Mouse (Mus musculus): ENCODE measurements around the gene Wrb.
A peak's percentile ranks its signal among the peaks of the same experiment; 100 is the strongest.

DNA sequence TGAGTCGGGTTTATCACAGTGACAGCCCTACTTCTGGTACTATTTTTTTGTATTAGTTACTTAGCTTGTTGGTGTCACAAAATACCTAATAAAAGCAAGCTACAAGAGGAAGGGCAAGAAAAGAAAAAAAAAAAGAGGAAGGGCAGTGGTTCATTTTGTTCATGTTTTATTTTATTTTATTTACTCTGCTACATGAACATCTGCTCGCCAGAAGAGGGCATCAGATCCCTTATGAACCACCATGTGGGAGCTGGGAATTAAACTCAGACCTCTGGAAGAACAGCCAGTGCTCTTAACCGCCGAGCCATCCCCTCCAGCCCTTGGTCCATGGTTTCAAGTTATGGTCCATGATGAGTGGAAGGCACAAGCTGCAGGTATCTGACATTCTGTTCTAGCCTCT is 30.5 kb upstream of the Wrb start:
- no peak for TF ChIP-seq EP300 (IDR thresholded peaks at IDR 0.05; ENCODE audit: low read length)
- no peak for TF ChIP-seq MAZ (IDR thresholded peaks at IDR 0.05; ENCODE audit: low read depth, low read length)
- no peak for TF ChIP-seq POLR2A (IDR thresholded peaks at IDR 0.05; ENCODE audit: low read depth, low read length)
- no peak for TF ChIP-seq NRF1 (IDR thresholded peaks at IDR 0.05; ENCODE audit: low read depth, low read length)
- 0 out of 2 replicates have a peak, but pooled peaks have one; percentile 22 for TF ChIP-seq ZNF384 (IDR thresholded peaks at IDR 0.05; ENCODE audit: low read depth, low read length)
- TF ChIP-seq MAX (IDR thresholded peaks at IDR 0.05; ENCODE audit: low read length) = no peak
- peak in 1 of 2 experiments; percentile 59; a peak in 2 of 4 replicates for TF ChIP-seq CTCF (conservative IDR thresholded peaks at IDR 0.05 in 1 of 2, IDR thresholded peaks at IDR 0.05 in 1 of 2; ENCODE audit: low read depth in 2 of 2, low read length in 2 of 2)
- no peak for TF ChIP-seq NELFE (IDR thresholded peaks at IDR 0.05; ENCODE audit: low read depth, low read length)
- TF ChIP-seq KAT2A (IDR thresholded peaks at IDR 0.05; ENCODE audit: insufficient replicate concordance, low read length) = no peak
